Mouse (Mus musculus) thymus, postnatal 0 days (tissue): ENCODE results near the gene Fdxr. TPM values are rescaled to one million over a fixed set of nuclear protein-coding genes. Genes with fewer than 3 reads are reported as not detected.

Experiments
- microRNA-seq: library from miRNA; unstranded; fragments of <30 nt; microRNA quantifications from one replicate; pipeline ENCODE4, GENCODE M21; 2016; ENCODE audit warnings: borderline number of aligned reads
- polyA plus RNA-seq: library from polyadenylated mRNA; unstranded; fragments of >200 nt; fragmentation: Nextera tagmentation; extraction: Ambion mirVana; gene quantifications from 2 replicates; pipeline ENCODE4 v1.2.1, GENCODE M21; 2015

Fdxr gene
- polyA plus RNA-seq, 1 experiment from 2014 or later = 22.0 TPM

Small RNA genes lying within 50 kb of the gene (microRNA-seq; reads per million reads assigned to microRNA genes)
- not detected for gene Gm25837

Other genes with a start within 250 kb of the Fdxr start
- gene Cd300ld5, start 239.3 kb downstream of the Fdxr start, polyA plus RNA-seq = 0.49 TPM in 1 of 2 replicates, not detected in the other
- gene Cd300ld3, start 228.6 kb downstream of the Fdxr start, polyA plus RNA-seq = not detected in 2 replicates
- 0.05 and 0.18 TPM in 2 replicates for gene Cd300e, start 214.9 kb downstream of the Fdxr start, polyA plus RNA-seq
- gene Rab37, start 185.6 kb downstream of the Fdxr start, polyA plus RNA-seq = 43.4 and 47.1 TPM in 2 replicates
- 0.76 and 2.0 TPM in 2 replicates for gene Cd300lf, start 143.1 kb downstream of the Fdxr start, polyA plus RNA-seq
- 255 and 279 TPM in 2 replicates for gene Slc9a3r1, start 113.7 kb downstream of the Fdxr start, polyA plus RNA-seq
- 8.6 and 10.8 TPM in 2 replicates for gene Tmem104, start 89.6 kb downstream of the Fdxr start, polyA plus RNA-seq
- gene Nat9, start 89.2 kb downstream of the Fdxr start, polyA plus RNA-seq = 19.3 and 20.1 TPM in 2 replicates
- gene Grin2c, start 9.8 kb downstream of the Fdxr start, polyA plus RNA-seq = 0.60 and 0.83 TPM in 2 replicates
- 0.37 and 0.39 TPM in 2 replicates for gene Fads6, start 20.6 kb upstream of the Fdxr start, polyA plus RNA-seq
- gene Otop2, start 30.1 kb upstream of the Fdxr start, polyA plus RNA-seq = not detected in 2 replicates
- gene Ush1g, start 45.0 kb upstream of the Fdxr start, polyA plus RNA-seq = not detected in 2 replicates
- not detected in 2 replicates for gene Otop3, start 57.7 kb upstream of the Fdxr start, polyA plus RNA-seq
- 23.2 and 27.1 TPM in 2 replicates for gene Hid1, start 90.7 kb upstream of the Fdxr start, polyA plus RNA-seq
- 5.3 and 5.4 TPM in 2 replicates for gene Cdr2l, start 104.9 kb upstream of the Fdxr start, polyA plus RNA-seq
- gene Mrpl58, start 126.7 kb upstream of the Fdxr start, polyA plus RNA-seq = 408 and 411 TPM in 2 replicates
- 1,461 and 1,502 TPM in 2 replicates for gene Atp5h, start 142.9 kb upstream of the Fdxr start, polyA plus RNA-seq
- 30.5 and 37.5 TPM in 2 replicates for gene Kctd2, start 143.1 kb upstream of the Fdxr start, polyA plus RNA-seq
- 0.89 and 1.1 TPM in 2 replicates for gene Trim80, start 163.5 kb upstream of the Fdxr start, polyA plus RNA-seq
- 206 and 207 TPM in 2 replicates for gene Slc16a5, start 185.4 kb upstream of the Fdxr start, polyA plus RNA-seq
- 30.0 and 34.5 TPM in 2 replicates for gene Armc7, start 198.6 kb upstream of the Fdxr start, polyA plus RNA-seq
- gene Nt5c, start 214.8 kb upstream of the Fdxr start, polyA plus RNA-seq = 210 and 221 TPM in 2 replicates
- gene Jpt1, start 237.3 kb upstream of the Fdxr start, polyA plus RNA-seq = 603 and 612 TPM in 2 replicates